Mouse (Mus musculus): ENCODE results near the gene AI837181. TPM values are rescaled to one million over a fixed set of nuclear protein-coding genes. Genes with fewer than 3 reads are reported as not detected.

AI837181 gene
- polyA plus RNA-seq, 1 experiment from 2014 or later = 59.6 TPM

DNA sequence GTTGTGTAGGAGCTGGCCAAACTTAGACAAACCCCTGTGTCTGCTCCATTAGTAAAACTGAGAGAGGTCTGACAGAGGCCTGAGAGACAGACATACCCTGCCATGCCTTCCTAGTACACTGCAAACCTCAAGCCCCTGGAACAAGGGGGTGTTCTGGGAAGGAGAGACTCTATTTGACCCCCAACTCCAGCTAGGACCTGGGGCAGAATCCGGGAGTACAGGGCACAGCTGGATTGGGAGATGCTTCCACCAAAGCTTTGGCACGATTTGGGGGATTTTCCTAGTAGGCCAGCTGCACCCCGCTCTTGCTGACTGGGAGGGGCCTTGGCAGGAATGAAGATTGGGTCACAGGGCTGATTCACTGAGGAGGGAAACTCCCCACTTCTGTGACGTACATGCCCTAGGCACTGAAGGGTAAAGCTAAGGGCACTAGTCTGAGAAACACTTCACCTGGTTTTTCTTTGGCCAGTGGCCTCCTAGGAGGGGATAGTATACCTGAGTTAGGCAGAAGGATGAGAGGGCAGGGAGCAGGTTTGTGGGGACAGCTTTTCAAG, 7.0 kb downstream of the AI837181 start:
- no peaks in the 10 kb centered on the region for H3K9me3 ChIP-seq (replicated peaks)
- no peak overlapping the region for H3K4me3 ChIP-seq
- WGBS = 82% methylated on average over 4 of the region's 4 CpGs
- peaks cover 7% of the 10 kb centered on the region for H3K36me3 ChIP-seq
- no peak overlapping the region for H3K9ac ChIP-seq
- no peak overlapping the region for H3K27ac ChIP-seq
- ATAC-seq (ENCODE audit: low FRiP score) = no peak
- H3K4me1 ChIP-seq = peaks cover 20% of the 10 kb centered on the region
- H3K27me3 ChIP-seq = peaks cover 5% of the 10 kb centered on the region; the same call in 1 of the 2 replicates
- H3K4me2 ChIP-seq (replicated peaks) = no peak overlapping the region

DNA sequence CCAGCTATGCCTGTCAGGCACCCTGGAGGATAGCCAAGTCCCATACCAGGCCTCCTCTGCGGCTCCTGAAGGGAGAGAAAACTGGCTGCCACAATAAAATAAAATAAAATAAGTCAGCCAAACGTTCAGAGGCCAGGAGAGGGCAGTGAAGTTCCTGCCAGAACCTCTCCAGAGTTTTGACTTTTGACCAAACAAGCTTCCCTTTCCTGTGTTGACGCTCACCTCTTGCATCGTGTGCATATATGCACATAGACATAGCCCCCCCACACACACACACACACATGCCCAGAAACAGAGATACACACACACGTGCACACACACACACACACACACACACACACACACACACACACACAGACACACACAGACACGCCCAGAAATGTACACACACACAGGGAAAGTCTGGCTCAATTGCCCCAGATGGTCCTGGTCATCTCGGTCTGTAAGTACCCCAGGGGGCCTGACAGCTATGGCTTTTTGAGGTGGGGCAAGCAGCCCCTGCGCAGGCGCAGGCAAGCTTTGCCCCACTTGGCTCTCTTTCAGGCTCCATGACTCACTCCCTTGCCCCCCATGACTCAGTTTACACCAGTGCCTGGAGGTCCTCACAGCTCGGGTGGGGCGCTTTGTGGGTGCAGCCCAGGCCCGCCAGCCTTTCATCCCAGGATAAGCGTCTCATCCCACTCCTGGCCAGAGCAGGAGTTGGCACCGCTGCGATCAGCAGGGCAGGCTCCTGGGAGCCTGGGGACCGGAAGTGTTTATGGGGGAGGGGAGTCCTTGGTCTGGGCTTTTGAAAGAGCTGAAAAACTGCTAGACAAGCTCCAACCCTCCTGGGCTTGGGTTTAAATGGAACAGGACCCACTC, 8.3 kb downstream of the AI837181 start:
- Histone ChIP-seq H3K27ac (peak overlapping the region; percentile 45; the same call in 1 of the 2 replicates), H3K4me3 (peak overlapping the region; percentile 15; the same call in 1 of the 2 replicates), H3K4me1 (peaks cover 17% of the 10 kb centered on the region), H3K27me3 (peaks cover 5% of the 10 kb centered on the region; the same call in 1 of the 2 replicates), H3K9me3 (replicated peaks) (no peaks in the 10 kb centered on the region), H3K9ac (peak overlapping the region; percentile 49; the same call in 1 of the 2 replicates), H3K36me3 (0 out of 2 replicates have a peak, but pooled peaks cover 4% of the 10 kb centered on the region), H3K4me2 (replicated peaks) (peak overlapping the region; percentile 49)
- 12% methylated on average over 16 of the region's 16 CpGs for WGBS
- ATAC-seq (ENCODE audit: low FRiP score) = no peak; the same call in 1 of the 2 replicates

DNA sequence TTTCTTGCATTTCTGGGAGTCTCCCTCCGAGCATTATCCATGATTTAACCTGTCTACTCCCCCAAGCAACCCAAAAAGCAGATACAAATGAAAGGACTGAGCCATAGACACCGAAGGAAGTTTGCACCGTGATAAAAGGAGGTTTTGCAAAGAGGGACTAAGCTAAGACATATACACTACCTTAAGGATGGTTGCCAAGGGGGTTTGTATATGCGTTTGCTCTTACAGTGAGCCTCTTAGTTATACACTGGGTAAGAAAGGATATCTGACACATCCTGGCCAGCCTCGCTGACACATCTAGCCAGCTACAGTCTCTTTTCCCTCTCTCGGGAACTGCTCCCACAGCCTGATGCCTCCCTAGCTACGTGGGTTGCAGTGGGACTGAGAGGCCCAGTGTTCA, 9.0 kb downstream of the AI837181 start:
- Histone ChIP-seq H3K27ac (no peak overlapping the region), H3K27me3 (peaks cover 5% of the 10 kb centered on the region; the same call in 1 of the 2 replicates), H3K36me3 (0 out of 2 replicates have a peak, but pooled peaks cover 4% of the 10 kb centered on the region), H3K4me1 (peaks cover 17% of the 10 kb centered on the region), H3K4me2 (replicated peaks) (peak overlapping the region; percentile 49), H3K4me3 (peak overlapping the region; percentile 15; the same call in 1 of the 2 replicates), H3K9me3 (replicated peaks) (no peaks in the 10 kb centered on the region), H3K9ac (0 out of 2 replicates have a peak overlapping the region, but pooled peaks have one; percentile 49)
- no peak for ATAC-seq (ENCODE audit: low FRiP score)
- WGBS = 64% methylated on average over 7 of the region's 7 CpGs

DNA sequence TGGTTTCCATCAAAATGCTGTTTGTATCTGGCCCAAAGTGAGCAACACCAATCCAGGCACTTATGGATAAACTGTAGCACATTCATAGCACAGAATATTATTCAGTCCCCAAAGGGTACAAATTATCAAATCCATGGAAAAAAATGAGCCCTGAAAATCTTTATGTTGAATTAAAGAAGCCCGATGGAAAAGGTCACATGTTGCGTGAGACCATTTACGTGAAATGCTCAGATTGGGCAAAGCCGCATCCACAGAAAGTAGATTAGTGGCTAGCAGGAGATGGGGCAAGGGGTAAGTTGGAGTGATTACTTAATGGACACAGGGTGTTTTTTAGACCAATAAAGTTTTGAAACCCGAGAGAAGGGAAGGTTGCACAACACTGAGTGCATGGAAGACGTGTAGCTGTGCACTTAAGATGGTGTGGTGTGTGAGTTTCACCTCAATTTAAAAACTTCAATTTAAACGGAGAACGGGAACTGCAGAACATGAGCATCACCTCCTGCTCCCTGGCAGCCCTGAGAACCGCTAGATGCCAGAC, 19.5 kb downstream of the AI837181 start:
- Histone ChIP-seq H3K4me2 (replicated peaks) (no peak overlapping the region), H3K27ac (no peak overlapping the region), H3K9ac (no peak overlapping the region), H3K27me3 (peaks cover 57% of the 10 kb centered on the region), H3K4me1 (peaks cover 18% of the 10 kb centered on the region), H3K4me3 (no peak overlapping the region), H3K9me3 (replicated peaks) (peaks cover 9% of the 10 kb centered on the region), H3K36me3 (no peaks in the 10 kb centered on the region)
- ATAC-seq (ENCODE audit: low FRiP score) = no peak
- 69% methylated on average over 9 of the region's 9 CpGs for WGBS

DNA sequence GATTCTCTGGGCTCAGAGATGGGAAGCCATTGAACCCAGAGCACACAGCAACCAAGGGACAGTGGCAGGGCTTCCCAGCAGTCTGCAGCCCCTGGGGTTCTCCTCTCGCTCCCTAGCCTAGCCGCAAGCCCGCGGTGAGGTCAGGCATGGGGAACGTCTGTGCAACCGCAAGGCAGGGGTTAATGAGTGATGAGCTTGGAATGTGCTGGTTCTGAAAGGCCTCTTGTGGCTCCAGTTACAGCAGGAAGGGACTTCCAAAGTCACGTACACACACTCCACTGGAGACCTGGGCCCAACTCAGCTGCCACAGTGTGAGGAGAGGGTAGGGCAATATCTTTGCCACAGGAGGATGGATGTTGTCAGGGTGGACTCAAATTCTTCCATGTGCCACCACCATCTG, 20.0 kb downstream of the AI837181 start:
- H3K4me3 ChIP-seq = no peak overlapping the region
- H3K4me1 ChIP-seq = peaks cover 18% of the 10 kb centered on the region
- no peaks in the 10 kb centered on the region for H3K36me3 ChIP-seq
- peaks cover 62% of the 10 kb centered on the region for H3K27me3 ChIP-seq
- H3K9ac ChIP-seq = no peak overlapping the region
- WGBS = 38% methylated on average over 7 of the region's 7 CpGs
- no peak overlapping the region for H3K27ac ChIP-seq
- peaks cover 9% of the 10 kb centered on the region for H3K9me3 ChIP-seq (replicated peaks)
- ATAC-seq (ENCODE audit: low FRiP score) = no peak
- no peak overlapping the region for H3K4me2 ChIP-seq (replicated peaks)

DNA sequence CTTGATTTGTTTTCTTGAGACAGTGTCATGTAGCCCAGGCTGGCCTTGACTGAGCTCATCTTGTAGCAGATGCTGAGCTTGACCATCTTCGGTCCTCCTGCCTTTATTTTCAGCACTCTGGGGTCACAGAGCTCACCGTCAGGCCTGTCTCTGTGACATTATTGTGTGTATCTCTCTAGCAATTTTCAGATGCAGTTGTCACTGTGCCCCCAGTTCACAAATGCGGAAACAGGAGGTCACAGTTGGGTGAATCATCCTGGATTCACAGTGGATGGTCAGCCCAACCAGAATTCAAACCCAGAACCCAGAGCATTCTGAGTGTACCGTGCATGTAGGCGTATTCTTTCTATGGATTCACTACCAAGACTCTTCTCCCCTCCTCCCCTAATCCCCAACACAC, 20.8 kb downstream of the AI837181 start:
- H3K27ac ChIP-seq = no peak overlapping the region
- peaks cover 18% of the 10 kb centered on the region for H3K4me1 ChIP-seq
- ATAC-seq (ENCODE audit: low FRiP score) = no peak
- no peak overlapping the region for H3K9ac ChIP-seq
- peaks cover 1% of the 10 kb centered on the region; the same call in 1 of the 2 replicates for H3K9me3 ChIP-seq (replicated peaks)
- H3K27me3 ChIP-seq = peaks cover 70% of the 10 kb centered on the region
- H3K4me2 ChIP-seq (replicated peaks) = no peak overlapping the region
- H3K36me3 ChIP-seq = no peaks in the 10 kb centered on the region
- H3K4me3 ChIP-seq = no peak overlapping the region
- WGBS = 89% methylated on average over 5 of the region's 5 CpGs

DNA sequence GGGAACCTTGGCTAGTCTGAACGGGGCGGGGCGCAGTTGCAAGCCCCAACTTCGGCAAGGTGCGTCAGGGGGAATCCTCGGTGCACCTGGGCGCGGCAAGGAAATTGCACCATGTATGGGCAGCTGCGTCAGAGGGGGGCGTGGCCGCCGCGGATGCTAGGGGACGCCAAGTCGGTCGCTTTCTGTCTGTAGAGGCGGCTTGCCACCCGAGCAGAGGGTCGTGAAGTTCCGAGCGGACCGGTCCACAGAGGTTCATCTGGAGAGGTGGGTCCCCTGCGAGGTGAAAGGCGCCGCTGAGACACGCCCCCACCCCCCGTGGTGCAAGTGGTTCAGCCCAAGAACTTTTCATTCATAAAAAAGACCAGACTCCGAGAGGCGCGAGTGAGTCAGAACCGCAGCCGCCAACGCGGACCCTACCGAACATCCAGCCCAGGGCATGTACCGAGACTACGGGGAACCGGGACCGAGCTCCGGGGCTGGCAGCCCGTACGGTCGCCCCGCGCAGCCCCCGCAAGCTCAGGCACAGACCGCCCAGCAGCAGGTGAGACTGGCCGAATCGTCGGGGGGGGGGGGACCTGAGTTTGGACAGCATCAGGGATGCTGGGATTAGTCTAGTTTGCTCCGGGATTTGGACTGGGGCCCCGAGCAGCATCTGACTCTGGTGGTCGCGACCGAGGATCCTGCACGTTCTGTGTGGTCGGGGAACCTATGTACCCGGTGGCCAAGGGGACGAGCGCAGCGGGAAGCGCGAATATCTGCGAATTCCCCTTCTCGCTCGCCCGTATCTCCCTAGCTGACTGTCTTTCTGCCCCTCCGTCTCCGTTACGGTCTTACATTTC, 22.8 kb downstream of the AI837181 start, which contains the start of gene Fosl1:
Gene Fosl1 (plus strand): TSS at position 33 of the 839 bp plus-strand sequence.
- H3K36me3 ChIP-seq = no peaks in the 10 kb centered on the region
- H3K27ac ChIP-seq = no peak within 1 kb of the TSS
- peak within 1 kb of the TSS; percentile 42 for H3K9ac ChIP-seq
- ATAC-seq (ENCODE audit: low FRiP score) = peak; percentile 60
- peaks cover 18% of the 10 kb centered on the region for H3K4me1 ChIP-seq
- no peaks in the 10 kb centered on the region for H3K9me3 ChIP-seq (replicated peaks)
- peaks cover 83% of the 10 kb centered on the region for H3K27me3 ChIP-seq
- 1% methylated on average over 70 of the region's 70 CpGs for WGBS
- H3K4me3 ChIP-seq = peak within 1 kb of the TSS; percentile 38
- H3K4me2 ChIP-seq (replicated peaks) = peak within 1 kb of the TSS; percentile 70

DNA sequence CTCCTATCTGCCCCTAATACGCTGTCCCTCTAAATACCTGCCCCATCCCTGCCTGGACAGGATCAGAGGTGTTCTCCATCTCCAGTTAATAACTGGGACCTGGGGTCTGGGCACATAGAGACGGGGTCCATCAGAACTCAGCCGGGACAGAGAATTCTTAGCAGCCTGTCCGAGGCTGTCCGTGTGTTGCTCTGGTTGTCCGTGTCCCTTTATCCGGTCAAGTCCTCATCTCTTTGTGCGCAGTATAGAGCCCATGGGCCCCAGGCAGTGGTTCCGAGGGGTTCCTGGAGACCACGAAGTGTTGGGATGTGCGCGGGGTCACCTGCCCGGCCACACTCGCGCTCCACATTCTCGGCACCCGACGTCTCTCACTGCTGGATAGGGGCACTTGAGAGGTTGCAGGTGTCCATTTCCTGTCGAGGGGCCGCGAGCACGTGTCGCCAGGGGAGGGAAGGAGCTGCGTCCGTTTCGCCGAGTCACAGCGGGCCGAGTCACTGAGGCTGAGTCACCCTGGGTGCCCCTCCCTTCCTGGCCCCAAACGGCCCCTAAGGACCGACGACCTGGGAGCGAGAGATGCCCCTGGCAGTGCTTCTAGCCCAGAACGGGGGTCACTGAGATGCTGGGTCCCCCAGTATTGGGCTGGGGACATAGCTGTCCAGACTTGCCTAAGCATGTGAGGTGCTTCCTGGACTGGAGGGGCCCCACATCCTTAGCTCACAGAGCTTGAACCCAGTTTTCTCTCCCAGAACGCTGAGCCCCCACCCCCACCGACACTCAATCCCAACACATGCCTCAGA, 23.6 kb downstream of the AI837181 start:
- Histone ChIP-seq H3K4me1 (peaks cover 18% of the 10 kb centered on the region), H3K4me2 (replicated peaks) (peak overlapping the region; percentile 70), H3K4me3 (peak overlapping the region; percentile 38), H3K27me3 (peaks cover 81% of the 10 kb centered on the region), H3K27ac (no peak overlapping the region), H3K9ac (no peak overlapping the region), H3K36me3 (no peaks in the 10 kb centered on the region), H3K9me3 (replicated peaks) (no peaks in the 10 kb centered on the region)
- WGBS = 6% methylated on average over 36 of the region's 36 CpGs
- ATAC-seq (ENCODE audit: low FRiP score) = peak; percentile 43; the same call in 1 of the 2 replicates

DNA sequence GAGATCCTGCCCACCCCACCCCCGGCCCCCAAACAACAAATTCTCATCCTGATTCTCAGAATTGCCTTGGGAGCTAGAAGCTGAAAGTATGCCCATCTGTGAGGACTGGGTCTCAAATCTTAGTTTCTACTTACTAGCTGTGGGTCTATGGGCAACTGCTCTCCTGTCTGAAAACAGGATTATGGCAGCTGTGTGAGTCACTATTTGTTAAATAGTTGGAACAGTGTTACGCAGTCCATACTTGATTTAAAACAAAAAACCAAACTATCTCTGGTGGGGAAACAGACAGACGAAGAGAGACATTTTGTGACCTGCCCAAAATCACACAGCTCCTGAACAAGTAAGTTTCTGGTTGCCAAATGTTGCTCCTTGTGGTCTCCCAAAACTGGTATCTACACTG, 24.7 kb downstream of the AI837181 start:
- Histone ChIP-seq H3K27me3 (peaks cover 74% of the 10 kb centered on the region), H3K9ac (no peak overlapping the region), H3K4me3 (no peak overlapping the region), H3K4me2 (replicated peaks) (no peak overlapping the region), H3K4me1 (peaks cover 18% of the 10 kb centered on the region), H3K27ac (no peak overlapping the region), H3K36me3 (no peaks in the 10 kb centered on the region), H3K9me3 (replicated peaks) (no peaks in the 10 kb centered on the region)
- no peak for ATAC-seq (ENCODE audit: low FRiP score)
- 80% methylated on average over 3 of the region's 3 CpGs for WGBS

DNA sequence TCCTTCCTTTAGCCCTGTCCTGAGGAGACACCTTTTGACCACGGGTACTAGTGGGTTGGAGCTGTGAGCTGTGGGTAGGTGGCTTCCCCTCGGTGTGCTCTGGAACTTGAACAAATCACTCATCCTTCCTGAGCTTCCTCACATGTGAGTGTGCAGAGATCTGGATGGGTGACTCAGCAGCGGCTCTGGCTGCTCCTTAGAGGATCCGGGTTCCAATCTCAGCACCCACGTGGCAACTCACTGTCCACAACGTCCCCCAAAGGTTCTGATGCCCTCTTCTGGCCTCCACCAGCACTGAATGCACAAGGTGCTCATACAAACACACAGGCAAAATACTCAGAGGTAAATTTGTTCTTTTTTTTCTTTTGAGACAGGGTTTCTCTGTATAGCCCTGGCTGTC, 26.8 kb downstream of the AI837181 start:
- Histone ChIP-seq H3K4me1 (peaks cover 38% of the 10 kb centered on the region), H3K27ac (no peak overlapping the region), H3K9me3 (replicated peaks) (no peaks in the 10 kb centered on the region), H3K27me3 (peaks cover 53% of the 10 kb centered on the region), H3K9ac (no peak overlapping the region), H3K36me3 (no peaks in the 10 kb centered on the region), H3K4me2 (replicated peaks) (no peak overlapping the region), H3K4me3 (no peak overlapping the region)
- WGBS = 74% methylated on average over 6 of the region's 6 CpGs
- ATAC-seq (ENCODE audit: low FRiP score) = no peak

DNA sequence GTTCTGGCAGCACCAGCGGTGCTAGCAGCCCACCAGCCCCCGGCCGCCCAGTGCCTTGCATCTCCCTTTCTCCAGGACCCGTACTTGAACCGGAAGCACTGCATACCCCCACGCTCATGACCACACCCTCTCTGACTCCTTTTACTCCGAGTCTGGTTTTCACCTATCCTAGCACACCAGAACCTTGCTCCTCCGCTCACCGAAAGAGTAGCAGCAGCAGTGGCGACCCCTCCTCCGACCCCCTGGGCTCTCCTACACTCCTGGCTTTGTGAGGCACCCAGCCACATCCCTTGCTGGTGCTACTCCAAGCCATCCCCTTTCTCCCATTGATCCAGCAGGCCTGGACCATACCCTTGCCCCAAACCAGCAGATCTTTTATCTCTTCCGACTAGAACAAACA, 30.1 kb downstream of the AI837181 start:
- H3K4me3 ChIP-seq = no peak overlapping the region
- no peaks in the 10 kb centered on the region for H3K9me3 ChIP-seq (replicated peaks)
- no peak overlapping the region for H3K27ac ChIP-seq
- ATAC-seq (ENCODE audit: low FRiP score) = no peak
- no peaks in the 10 kb centered on the region for H3K36me3 ChIP-seq
- 85% methylated on average over 12 of the region's 12 CpGs for WGBS
- peaks cover 30% of the 10 kb centered on the region for H3K4me1 ChIP-seq
- peak overlapping the region; percentile 29; the same call in 1 of the 2 replicates for H3K9ac ChIP-seq
- H3K4me2 ChIP-seq (replicated peaks) = peak overlapping the region; percentile 99
- peaks cover 31% of the 10 kb centered on the region for H3K27me3 ChIP-seq

Data from hindbrain, embryonic 12.5 days (tissue).